Comparison of ENCODE assay signal across 8 mouse cellular contexts in the genomic region with DNA sequence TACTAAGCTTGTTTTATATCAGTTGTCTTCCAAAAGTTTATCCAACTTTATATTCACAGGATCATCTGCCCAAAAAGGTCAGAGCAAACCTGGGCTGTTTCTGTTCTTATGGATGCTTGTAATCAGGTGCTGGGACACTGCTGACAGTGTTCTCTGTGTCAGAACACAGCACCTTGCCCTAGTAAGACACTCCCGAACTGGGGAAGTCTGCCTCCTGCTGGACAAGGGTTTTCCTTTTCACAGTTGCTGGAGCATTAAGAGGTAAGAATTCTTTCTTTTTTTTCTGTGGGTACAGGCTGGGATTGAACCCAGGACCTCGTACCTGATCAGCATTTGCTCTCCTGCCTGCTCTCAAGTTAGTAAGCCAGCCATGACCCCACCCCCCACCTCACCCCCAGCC.
A peak's percentile ranks its signal among the peaks of the same experiment; 100 is the strongest.
DNase-seq lines count a peak whose midpoint lies in the region; ATAC-seq and TF ChIP-seq lines count a peak whose summit lies in the region.

No protein-coding gene starts in this region.

- H3K27me3 ChIP-seq in intestine, postnatal 0 days (replicated peaks; ENCODE audit: control insufficient read depth, insufficient read depth, low read length): no peaks in the 10 kb centered on the region
- no peaks in the 10 kb centered on the region for H3K27me3 ChIP-seq in intestine, embryonic 15.5 days (replicated peaks)
- H3K27me3 ChIP-seq in G1E (ENCODE audit: insufficient read depth, low read length): no peaks in the 10 kb centered on the region

- ATAC-seq in intestine, postnatal 0 days: no peak
- ATAC-seq in intestine, embryonic 15.5 days: no peak
- ATAC-seq in G1E (ENCODE audit: extremely low read depth, insufficient number of reproducible peaks, low FRiP score, poor library complexity, severe bottlenecking): no peak

- no peak overlapping the region for H3K4me2 ChIP-seq in intestine, postnatal 0 days (replicated peaks; ENCODE audit: low read depth)
- no peak overlapping the region for H3K4me2 ChIP-seq in intestine, embryonic 15.5 days (replicated peaks)

- H3K36me3 ChIP-seq in intestine, postnatal 0 days (ENCODE audit: control insufficient read depth, insufficient read depth): peaks cover 13% of the 10 kb centered on the region; the same call in 1 of the 2 replicates
- 0 out of 2 replicates have a peak, but pooled peaks cover 3% of the 10 kb centered on the region for H3K36me3 ChIP-seq in intestine, embryonic 15.5 days
- H3K36me3 ChIP-seq in G1E (replicated peaks): peaks cover 63% of the 10 kb centered on the region

- no peak overlapping the region for H3K9ac ChIP-seq in intestine, postnatal 0 days (ENCODE audit: low read depth, low read length)
- H3K9ac ChIP-seq in intestine, embryonic 15.5 days: no peak overlapping the region

- no peaks in the 10 kb centered on the region for H3K4me1 ChIP-seq in intestine, postnatal 0 days (replicated peaks; ENCODE audit: control insufficient read depth, insufficient read depth, low read length)
- no peaks in the 10 kb centered on the region for H3K4me1 ChIP-seq in intestine, embryonic 15.5 days (replicated peaks)
- peaks cover 67% of the 10 kb centered on the region for H3K4me1 ChIP-seq in G1E (ENCODE audit: insufficient read depth, low read depth, low read length)

- no peaks in the 10 kb centered on the region for H3K9me3 ChIP-seq in intestine, postnatal 0 days (ENCODE audit: control insufficient read depth)
- H3K9me3 ChIP-seq in intestine, embryonic 15.5 days: no peaks in the 10 kb centered on the region
- H3K9me3 ChIP-seq in G1E (replicated peaks): no peaks in the 10 kb centered on the region

- TF ChIP-seq CTCF in intestine, postnatal 0 days (IDR thresholded peaks at IDR 0.05; ENCODE audit: low read depth): peak; percentile 65
- peak; percentile 22; the same call in 1 of the 2 replicates for TF ChIP-seq CTCF in G1E (IDR thresholded peaks at IDR 0.05; ENCODE audit: low read depth, low read length)

- H3K4me3 ChIP-seq in intestine, postnatal 0 days (ENCODE audit: low read depth, low read length): no peak overlapping the region
- H3K4me3 ChIP-seq in intestine, embryonic 15.5 days (replicated peaks): no peak overlapping the region
- H3K4me3 ChIP-seq in G1E (ENCODE audit: low read depth, low read length): no peak overlapping the region

- WGBS in intestine, postnatal 0 days: 54% methylated on average over 2 of the region's 2 CpGs
- WGBS in intestine, embryonic 15.5 days: 68% methylated on average over 2 of the region's 2 CpGs

- no peak for DNase-seq in G1E (ENCODE audit: low spot score)
- DNase-seq in c-Kit-positive CD71-positive TER-119-positive erythroid progenitor cells, embryonic 14.5 days (ENCODE audit: low spot score): peak; percentile 74
- DNase-seq in lung, postnatal 36 days: peak; percentile 54
- no peak for DNase-seq in layer of hippocampus, postnatal 10 days (ENCODE audit: low spot score in 2 of 2)
- DNase-seq in left cerebral cortex, adult 11 months (ENCODE audit: low spot score): no peak
- DNase-seq in kidney, adult 11 months: no peak

- no peak overlapping the region for H3K27ac ChIP-seq in intestine, postnatal 0 days (ENCODE audit: low read depth, low read length)
- no peak overlapping the region for H3K27ac ChIP-seq in intestine, embryonic 15.5 days

Comparison
In these comparisons a context has a peak if more than half of its experiments do, and no peak if none do; other contexts are left out.
1. DNase-seq: peak in c-Kit-positive CD71-positive TER-119-positive erythroid progenitor cells, embryonic 14.5 days (single experiment) and lung, postnatal 36 days (single experiment); none in G1E (single experiment), layer of hippocampus, postnatal 10 days (0 of 2), left cerebral cortex, adult 11 months (single experiment) and kidney, adult 11 months (single experiment).